Mouse (Mus musculus): Measurements from ENCODE around the gene Msl1.

Gene Msl1

GRCm38 (mm10) chr11:98777888-98778287 lies 17.4 kb upstream of the Msl1 start:
- DNase-seq, result no peak

GRCm38 (mm10) chr11:98781851-98782512 lies 13.3 kb upstream of the Msl1 start:
- DNase-seq, result no peak

GRCm38 (mm10) chr11:98782651-98783235 lies 12.6 kb upstream of the Msl1 start:
- DNase-seq, result no peak

- DNase-seq, result peak; percentile 93
Observed at GRCm38 (mm10) chr11:98783236-98783696, 12.1 kb upstream of the Msl1 start.

- no peak for DNase-seq
Observed at GRCm38 (mm10) chr11:98784139-98784538, 11.2 kb upstream of the Msl1 start.

GRCm38 (mm10) chr11:98785214-98785613 lies 10.1 kb upstream of the Msl1 start:
- no peak for DNase-seq

GRCm38 (mm10) chr11:98785772-98786281 lies 9.5 kb upstream of the Msl1 start:
- DNase-seq, result peak; percentile 78

- peak; percentile 98 for DNase-seq
Observed at GRCm38 (mm10) chr11:98786359-98787214, 8.7 kb upstream of the Msl1 start.

- DNase-seq, result no peak
Observed at GRCm38 (mm10) chr11:98787229-98787628, 8.1 kb upstream of the Msl1 start.

- DNase-seq, result no peak
Observed at GRCm38 (mm10) chr11:98787691-98788090, 7.6 kb upstream of the Msl1 start.

GRCm38 (mm10) chr11:98788139-98788538 lies 7.2 kb upstream of the Msl1 start:
- DNase-seq, result no peak

GRCm38 (mm10) chr11:98788550-98789218 lies 6.6 kb upstream of the Msl1 start:
- DNase-seq, result peak; percentile 87

GRCm38 (mm10) chr11:98789219-98789807 lies 6.0 kb upstream of the Msl1 start:
- DNase-seq, result no peak

GRCm38 (mm10) chr11:98789824-98790223 lies 5.5 kb upstream of the Msl1 start:
- DNase-seq, result no peak

GRCm38 (mm10) chr11:98790631-98791205 lies 4.6 kb upstream of the Msl1 start:
- DNase-seq, result no peak

GRCm38 (mm10) chr11:98791448-98791847 lies 3.9 kb upstream of the Msl1 start:
- DNase-seq, result no peak

GRCm38 (mm10) chr11:98792081-98792480 lies 3.2 kb upstream of the Msl1 start:
- DNase-seq, result no peak

- DNase-seq, result peak; percentile 80
Observed at GRCm38 (mm10) chr11:98794469-98795014, 774 bp upstream of the Msl1 start.

- peak; percentile 52 for DNase-seq
Observed at GRCm38 (mm10) chr11:98795714-98796514, 598 bp downstream of the Msl1 start.

GRCm38 (mm10) chr11:98796515-98797216 lies 1.4 kb downstream of the Msl1 start:
- DNase-seq, result peak; percentile 72
